Mouse (Mus musculus) liver, embryonic 14.5 days (tissue): ENCODE measurements around the gene Svs2. TPM values are rescaled to one million over a fixed set of nuclear protein-coding genes. Genes with fewer than 3 reads are reported as not detected.
"Not testable (repeated sequence)": the region's sequence is repeated elsewhere in the genome, so short reads cannot be mapped to it uniquely, and the experiment has no call there.

Experiments
- ATAC-seq: fragments of 200-750 bp; cut with Nextera tagmentation; 2 replicates; pipeline ENCODE4 v1.8.0; 2017; ENCODE audit warnings: moderate number of reproducible peaks, mild to moderate bottlenecking, moderate library complexity; ENCODE audit not compliant: insufficient read depth
- DNase-seq, 3 experiments: peaks; one replicate each; pipeline ENCODE4 v3.0.0-alpha.2; 2012 to 2013; ENCODE audit warnings: low read depth in 3 of 3, low spot score in 3 of 3
- H3K27ac ChIP-seq: fragments of 300-500 bp; sonication (generic); 2 replicates; pipeline ENCODE4 v1.5.1; 2014; ENCODE audit warnings: moderate library complexity, mild to moderate bottlenecking, control low read depth, inconsistent platforms
- H3K27me3 ChIP-seq: fragments of 300-500 bp; sonication (generic); 2 replicates; pipeline ENCODE4 v1.6.1; 2014; ENCODE audit warnings: mild to moderate bottlenecking, low read length, moderate library complexity; ENCODE audit not compliant: control insufficient read depth, insufficient read depth
- H3K36me3 ChIP-seq: fragments of 300-500 bp; sonication (generic); replicated peaks from 2 replicates; pipeline ENCODE4 v1.6.1; 2014; ENCODE audit warnings: low read depth; ENCODE audit not compliant: control insufficient read depth, insufficient read depth
- H3K4me1 ChIP-seq, 2 experiments: fragments of 200-500 bp in 1 of 2; fragments of 300-500 bp in 1 of 2; sonication (generic) in 1 of 2; replicated peaks; 2 replicates each; pipeline ENCODE4 v1.6.1; 2012 to 2014; ENCODE audit warnings: antibody characterized with exemption in 1 of 2, inconsistent platforms in 1 of 2, low read length in 1 of 2; ENCODE audit not compliant: control insufficient read depth in 2 of 2, insufficient read depth in 2 of 2
- H3K4me2 ChIP-seq: fragments of 300-500 bp; sonication (generic); 2 replicates; pipeline ENCODE4 v1.6.1; 2014; ENCODE audit warnings: low read depth, mild to moderate bottlenecking, control low read depth, moderate library complexity
- H3K4me3 ChIP-seq, 2 experiments: fragments of 200-500 bp in 1 of 2; fragments of 300-500 bp in 1 of 2; sonication (generic) in 1 of 2; 2 replicates each; pipeline ENCODE4 v1.5.1; 2012 to 2014; ENCODE audit warnings: low read depth in 2 of 2, low read length in 2 of 2, mild to moderate bottlenecking in 2 of 2, control low read depth in 1 of 2, inconsistent platforms in 1 of 2, moderate library complexity in 1 of 2; ENCODE audit not compliant: insufficient read depth in 1 of 2
- H3K9ac ChIP-seq: fragments of 300-500 bp; sonication (generic); replicated peaks from 2 replicates; pipeline ENCODE4 v1.6.1; 2014; ENCODE audit warnings: mild to moderate bottlenecking, control low read depth, moderate library complexity
- H3K9me3 ChIP-seq: fragments of 300-500 bp; sonication (generic); 2 replicates; pipeline ENCODE4 v1.6.1; 2016; ENCODE audit warnings: low read length, mixed read lengths; ENCODE audit not compliant: control insufficient read depth
- CTCF ChIP-seq: IDR thresholded peaks from 2 replicates; pipeline ENCODE4 v1.5.1; 2016; ENCODE audit warnings: antibody characterized with exemption, low read depth, control low read depth
- EP300 ChIP-seq: IDR thresholded peaks from 2 replicates; pipeline ENCODE4 v1.6.1; 2016; ENCODE audit warnings: antibody characterized with exemption, low read depth
- WGBS: fragments of 180-500 bp; shearing (Covaris S2); extraction: QIAGEN DNeasy Blood & Tissue Kit; methylation state at CpG from one replicate; pipeline ENCODE4 v1.1.7; 2014; ENCODE audit not compliant: insufficient replicate concordance; 5-methylcytosine and 5-hydroxymethylcytosine counted together
- polyA plus RNA-seq, 2 experiments: library from polyadenylated mRNA; depleted of rRNA in 1 of 2; stranded (reverse) in 1 of 2; unstranded in 1 of 2; fragments of >200 nt; fragmentation: Nextera tagmentation in 1 of 2; extraction: Ambion mirVana in 1 of 2; gene quantifications; 2 replicates each; pipeline versions ENCODE4 v1.2.1 to v1.2.3; 2012 to 2014

Svs2 gene
- polyA plus RNA-seq (2012; rRNA removed) (not detected in 2 replicates), polyA plus RNA-seq (2014; fragmentation: Nextera tagmentation; extraction: Ambion mirVana) (not detected in 2 replicates)

- DNase-seq (no peak), ATAC-seq (no peak)
- TF ChIP-seq CTCF (no peak), EP300 (no peak)
- no peaks in the 10 kb centered on the region for H3K9me3 ChIP-seq
- no peak within 1 kb of the TSS for H3K27ac ChIP-seq
- no peak within 1 kb of the TSS for H3K4me3 ChIP-seq
- 51% methylated on average over 3 of the region's 3 CpGs for WGBS
- no peaks in the 10 kb centered on the region for H3K36me3 ChIP-seq
- H3K4me1 ChIP-seq: no peaks in the 10 kb centered on the region
- no peak within 1 kb of the TSS for H3K4me2 ChIP-seq
- H3K27me3 ChIP-seq: no peaks in the 10 kb centered on the region
- no peak within 1 kb of the TSS for H3K9ac ChIP-seq
Measured at GRCm38 (mm10) chr2:164238366-164238765, at the start of gene Svs2. TSS of gene Svs2 (minus strand) at chr2:164238466.

GRCm38 (mm10) chr2:164278359-164278758 lies 40.1 kb upstream of the Svs2 start, which contains the start of gene Svs4:
TSS of gene Svs4 (minus strand) at chr2:164278459.
- WGBS: 68% methylated on average over 4 of the region's 4 CpGs
- TF ChIP-seq CTCF (no peak), EP300 (no peak)

GRCm38 (mm10) chr2:164256540-164256939 lies 18.3 kb upstream of the Svs2 start, which contains the start of gene Svs3b:
TSS of gene Svs3b (minus strand) at chr2:164256640.
- H3K27me3 ChIP-seq, H3K4me1 ChIP-seq, H3K9ac ChIP-seq, H3K4me2 ChIP-seq, H3K27ac ChIP-seq, ATAC-seq, H3K9me3 ChIP-seq, H3K36me3 ChIP-seq, DNase-seq, H3K4me3 ChIP-seq: not testable (repeated sequence)
- 72% methylated on average over 1 of the region's 1 CpGs for WGBS

More at GRCm38 (mm10) chr2:164278359-164278758, 40.1 kb upstream of the Svs2 start, which contains the start of gene Svs4:
- no peak within 1 kb of the TSS for H3K4me2 ChIP-seq
- no peaks in the 10 kb centered on the region for H3K27me3 ChIP-seq
- H3K9me3 ChIP-seq: no peaks in the 10 kb centered on the region
- no peak within 1 kb of the TSS for H3K9ac ChIP-seq
- no peak within 1 kb of the TSS for H3K27ac ChIP-seq
- ATAC-seq: no peak
- H3K4me3 ChIP-seq: no peak within 1 kb of the TSS
- DNase-seq: no peak
- no peaks in the 10 kb centered on the region for H3K4me1 ChIP-seq
- H3K36me3 ChIP-seq: no peaks in the 10 kb centered on the region

GRCm38 (mm10) chr2:164232671-164233070 lies 5.6 kb downstream of the Svs2 start:
- no peak for ATAC-seq
- no peak for DNase-seq
- TF ChIP-seq CTCF: no peak
- no peak for TF ChIP-seq EP300
- Histone ChIP-seq H3K36me3 (no peaks in the 10 kb centered on the region), H3K27me3 (no peaks in the 10 kb centered on the region), H3K4me1 (no peaks in the 10 kb centered on the region), H3K9me3 (no peaks in the 10 kb centered on the region), H3K4me2 (no peak overlapping the region), H3K9ac (no peak overlapping the region), H3K4me3 (no peak overlapping the region), H3K27ac (no peak overlapping the region)
- WGBS: 69% methylated on average over 8 of the region's 8 CpGs

- Histone ChIP-seq H3K4me1 (no peaks in the 10 kb centered on the region), H3K9ac (no peak overlapping the region), H3K36me3 (no peaks in the 10 kb centered on the region), H3K4me3 (no peak overlapping the region), H3K27me3 (no peaks in the 10 kb centered on the region), H3K27ac (no peak overlapping the region), H3K4me2 (no peak overlapping the region), H3K9me3 (no peaks in the 10 kb centered on the region)
- TF ChIP-seq CTCF (no peak), EP300 (no peak)
- WGBS: 54% methylated on average over 8 of the region's 8 CpGs
- ATAC-seq (no peak), DNase-seq (no peak)
Measured at GRCm38 (mm10) chr2:164228361-164229070, 9.8 kb downstream of the Svs2 start.
